Mouse (Mus musculus): ENCODE measurements around the gene Apba3.
A peak's percentile ranks its signal among the peaks of the same experiment; 100 is the strongest.
"Not testable (repeated sequence)": the region's sequence is repeated elsewhere in the genome, so short reads cannot be mapped to it uniquely, and the experiment has no call there.

Gene Apba3

GRCm38 (mm10) chr10:81266211-81267105, at the start of gene Apba3, which contains the start of gene Mrpl54:
Apba3 (plus strand) TSS chr10:81266960.
Mrpl54 (minus strand) TSS chr10:81266934.
- DNase-seq: peak; percentile 98

- DNase-seq: not testable (repeated sequence)
These were observed 49.5 kb upstream of the Apba3 start for GRCm38 (mm10) chr10:81217267-81217666.

- peak; percentile 72 for DNase-seq
These were observed 48.8 kb upstream of the Apba3 start for GRCm38 (mm10) chr10:81217964-81218363.

GRCm38 (mm10) chr10:81221402-81222015, 45.3 kb upstream of the Apba3 start:
- no peak for DNase-seq

GRCm38 (mm10) chr10:81223731-81224130, 43.0 kb upstream of the Apba3 start:
- not testable (repeated sequence) for DNase-seq

GRCm38 (mm10) chr10:81229735-81230437, 36.9 kb upstream of the Apba3 start:
- no peak for DNase-seq

GRCm38 (mm10) chr10:81230438-81231332, 36.1 kb upstream of the Apba3 start, which contains the start of gene Atcay:
Atcay (minus strand) TSS chr10:81230833.
- DNase-seq: no peak

- DNase-seq: no peak
These were observed 35.3 kb upstream of the Apba3 start for GRCm38 (mm10) chr10:81231436-81231835.

GRCm38 (mm10) chr10:81232580-81233225, 34.1 kb upstream of the Apba3 start, which contains the start of gene Zfr2:
Zfr2 (plus strand) TSS chr10:81233155.
- peak; percentile 93 for DNase-seq

GRCm38 (mm10) chr10:81233226-81233585, 33.6 kb upstream of the Apba3 start:
- no peak for DNase-seq

GRCm38 (mm10) chr10:81234206-81234605, 32.6 kb upstream of the Apba3 start:
- DNase-seq: no peak

- DNase-seq: no peak
These were observed 30.1 kb upstream of the Apba3 start for GRCm38 (mm10) chr10:81236471-81237268.

- DNase-seq: no peak
These were observed 28.1 kb upstream of the Apba3 start for GRCm38 (mm10) chr10:81238618-81239017.

- DNase-seq: no peak
These were observed 25.9 kb upstream of the Apba3 start for GRCm38 (mm10) chr10:81240876-81241275.

- no peak for DNase-seq
These were observed 24.7 kb upstream of the Apba3 start for GRCm38 (mm10) chr10:81242021-81242420.

GRCm38 (mm10) chr10:81244146-81244545, 22.6 kb upstream of the Apba3 start:
- no peak for DNase-seq

- peak; percentile 83 for DNase-seq
These were observed 22.2 kb upstream of the Apba3 start for GRCm38 (mm10) chr10:81244595-81244994.

- DNase-seq: no peak
These were observed 21.6 kb upstream of the Apba3 start for GRCm38 (mm10) chr10:81245166-81245565.

- DNase-seq: no peak
These were observed 19.0 kb upstream of the Apba3 start for GRCm38 (mm10) chr10:81247804-81248203.

- DNase-seq: no peak
These were observed 17.3 kb upstream of the Apba3 start for GRCm38 (mm10) chr10:81249442-81249841.
